Mouse (Mus musculus): ENCODE measurements around the gene Sdha. TPM values are rescaled to one million over a fixed set of nuclear protein-coding genes. Genes with fewer than 3 reads are reported as not detected.

Sdha gene
- polyA plus RNA-seq (2021), result 368 TPM

DNA sequence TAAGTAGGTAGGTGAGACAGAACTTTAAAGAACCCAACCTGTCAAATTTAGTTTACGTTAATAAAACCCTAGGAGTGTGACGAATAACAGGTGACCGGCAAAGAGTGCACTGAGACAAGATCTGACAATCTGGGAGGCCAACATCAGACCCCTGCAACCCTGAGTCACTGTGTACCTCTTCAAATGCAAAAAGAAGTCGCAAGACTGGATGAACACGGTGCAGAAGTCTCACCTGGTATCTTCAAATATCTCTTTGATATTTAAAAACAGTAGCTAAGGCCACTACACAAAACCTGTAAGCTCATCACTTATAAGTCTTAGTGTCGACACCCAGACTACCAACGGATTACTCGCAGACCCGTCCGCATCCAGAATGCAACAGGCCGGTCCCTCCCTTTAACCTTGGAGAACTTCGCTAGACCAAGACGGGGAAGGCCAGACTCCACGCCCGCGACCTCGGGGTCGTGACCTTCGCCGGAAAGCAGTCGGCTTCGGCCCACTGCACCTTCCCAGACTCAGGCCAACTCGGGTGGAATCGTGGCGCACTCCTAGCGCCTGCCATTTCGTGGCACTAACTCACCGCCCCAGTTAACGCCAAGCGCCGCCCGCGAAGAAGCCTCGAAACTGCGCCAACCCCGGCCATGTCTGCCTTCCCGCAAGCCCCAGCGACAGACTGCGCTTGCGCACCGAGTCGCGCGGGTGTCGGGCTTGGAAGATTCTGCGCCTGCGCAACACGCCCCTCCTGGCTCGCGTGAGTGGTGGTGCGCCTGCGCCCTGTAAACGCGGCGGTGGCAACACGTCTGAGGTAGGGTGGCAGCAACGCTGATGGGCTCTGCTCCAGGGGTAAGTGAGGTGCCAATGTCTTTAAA, at the start of gene Sdha, which contains the start of gene Ccdc127:
Gene Sdha, minus strand, starts transcription at position 715 of the 869 bp plus-strand sequence.
Gene Ccdc127, plus strand, starts transcription at position 744 of the 869 bp plus-strand sequence.
- in situ Hi-C loops (cut with MboI; ENCODE audit: low pct_unique_long_range_greater_than_20kb), result loop anchor here (5.0 to 25.0 kb wide), 3 partner anchors 65 to 413 kb away; no protein-coding TSS in a partner anchor
- ATAC-seq (peak; percentile 94), DNase-seq (ENCODE audit: low read depth, low spot score) (peak; percentile 73)
- no peak for TF ChIP-seq CTCF (IDR thresholded peaks at IDR 0.05)
- no peaks in the 10 kb centered on the region for H3K27me3 ChIP-seq
- CTCF ChIA-PET, result interaction anchor here (1.4 to 2.0 kb wide), 3 partner anchors 9 to 40 kb away, joined by 3 to 5 read pairs (median 3); partner anchors contain the start of gene Zfp72
- POLR2A ChIA-PET, result interaction anchor here (0.6 to 1.0 kb wide), 2 partner anchors 7 to 31 kb away, joined by 3 to 9 read pairs; no protein-coding TSS in a partner anchor

DNA sequence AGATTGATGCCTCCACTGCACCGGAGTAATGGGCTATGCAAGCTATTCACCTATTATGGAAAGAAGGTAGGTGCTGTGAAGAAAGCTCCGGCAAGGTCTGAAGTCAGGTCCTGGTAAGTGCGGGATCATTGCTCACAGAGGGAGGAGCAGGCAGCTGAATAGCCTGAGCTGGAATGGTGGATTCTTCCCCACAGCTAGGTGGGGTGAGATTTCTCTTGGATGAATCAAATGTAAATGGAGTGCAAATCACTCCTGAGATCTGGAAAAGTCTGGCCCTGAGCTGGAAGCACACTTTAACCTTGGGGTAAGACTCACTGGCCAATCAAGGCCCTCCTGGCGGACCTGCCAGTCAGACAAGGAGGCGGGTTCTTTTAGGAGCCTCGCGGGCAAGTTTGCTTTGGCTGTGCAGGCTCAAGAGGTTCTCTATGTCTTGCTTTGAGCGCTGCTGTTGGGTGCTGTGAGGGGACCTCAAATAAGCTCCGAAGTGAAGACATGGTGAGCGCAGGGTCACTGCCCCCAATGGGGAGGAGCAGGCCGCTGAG, 49.3 kb upstream of the Sdha start, which contains the start of gene Ftl1-ps1:
Gene Ftl1-ps1, plus strand, starts transcription at position 397 of the 542 bp plus-strand sequence.
- DNase-seq (ENCODE audit: low read depth, low spot score) (no peak), ATAC-seq (no peak)
- peaks cover 19% of the 10 kb centered on the region for H3K27me3 ChIP-seq
- TF ChIP-seq CTCF (IDR thresholded peaks at IDR 0.05), result no peak
- CTCF ChIA-PET, result no interaction called here
- in situ Hi-C loops (cut with MboI; ENCODE audit: low pct_unique_long_range_greater_than_20kb), result no loop called here
- POLR2A ChIA-PET, result no interaction called here

DNA sequence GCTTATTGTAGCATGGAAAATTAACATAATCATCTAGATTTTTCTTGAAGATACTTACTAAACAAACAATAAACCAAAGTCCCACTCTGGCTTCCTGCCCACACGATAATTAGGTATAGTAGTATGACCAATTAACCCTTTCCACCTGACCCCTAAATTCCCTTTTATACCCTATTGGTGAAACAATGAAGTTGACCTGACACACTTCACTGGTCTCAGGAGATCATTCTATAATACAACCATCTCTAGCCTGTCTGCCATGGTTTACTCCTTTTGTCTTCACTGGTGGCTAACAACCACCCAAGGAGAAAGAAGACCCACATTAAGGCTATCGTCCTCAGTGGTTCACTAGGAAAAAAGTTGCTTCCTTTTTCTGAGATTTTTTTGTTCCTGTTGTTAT, 41.1 kb upstream of the Sdha start:
- in situ Hi-C loops (cut with MboI; ENCODE audit: low pct_unique_long_range_greater_than_20kb), result no loop called here
- no peak for TF ChIP-seq CTCF (IDR thresholded peaks at IDR 0.05)
- CTCF ChIA-PET, result interaction anchor here (0.9 to 1.4 kb wide), 2 partner anchors 20 to 50 kb away, joined by 3 read pairs; no protein-coding TSS in a partner anchor
- DNase-seq (ENCODE audit: low read depth, low spot score) (no peak), ATAC-seq (no peak)
- peaks cover 3% of the 10 kb centered on the region for H3K27me3 ChIP-seq
- POLR2A ChIA-PET, result interaction anchor here (0.8 kb wide), 1 partner anchor 9 kb away, joined by 3 read pairs; no protein-coding TSS in a partner anchor

DNA sequence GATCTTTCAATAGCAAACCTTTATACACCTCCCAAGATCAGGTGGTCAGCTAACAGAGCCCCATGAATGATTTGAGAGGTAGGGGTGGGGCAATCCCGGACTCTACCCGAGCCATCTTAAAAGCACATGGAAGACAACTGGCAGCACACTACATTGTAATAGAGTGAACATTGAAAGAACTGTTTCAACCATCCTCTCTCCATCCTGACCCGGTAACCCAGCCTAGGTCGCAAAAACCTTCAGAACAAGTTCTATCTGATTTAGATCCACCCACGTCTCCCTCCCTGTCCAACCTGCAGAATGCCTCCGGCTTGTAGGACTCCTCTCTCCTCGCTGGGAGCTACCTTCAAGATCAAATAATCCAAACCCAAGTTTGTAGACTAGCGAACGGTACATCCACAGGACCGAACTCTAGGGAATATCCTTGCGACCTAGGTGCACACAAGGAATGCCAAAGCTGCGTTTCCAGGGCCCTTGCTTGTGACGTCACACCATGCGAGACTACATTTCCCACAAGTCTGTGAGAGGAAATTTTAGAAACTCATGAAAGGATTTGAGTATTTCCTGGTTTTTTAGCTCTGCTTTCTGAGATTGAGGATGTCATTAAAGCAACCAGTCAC, 40.4 kb upstream of the Sdha start, which contains the start of gene Zfp72:
Gene Zfp72, minus strand, starts transcription at position 466 of the 620 bp plus-strand sequence.
- POLR2A ChIA-PET, result interaction anchor here (0.6 to 0.7 kb wide), 2 partner anchors 28 to 62 kb away, joined by 4 to 11 read pairs; no protein-coding TSS in a partner anchor
- ATAC-seq (peak; percentile 78), DNase-seq (ENCODE audit: low read depth, low spot score) (peak; percentile 47)
- TF ChIP-seq CTCF (IDR thresholded peaks at IDR 0.05), result no peak
- in situ Hi-C loops (cut with MboI; ENCODE audit: low pct_unique_long_range_greater_than_20kb), result no loop called here
- CTCF ChIA-PET, result interaction anchor here (0.9 to 1.7 kb wide), 5 partner anchors 16 to 50 kb away, joined by 3 read pairs; no protein-coding TSS in a partner anchor
- H3K27me3 ChIP-seq, result no peaks in the 10 kb centered on the region

DNA sequence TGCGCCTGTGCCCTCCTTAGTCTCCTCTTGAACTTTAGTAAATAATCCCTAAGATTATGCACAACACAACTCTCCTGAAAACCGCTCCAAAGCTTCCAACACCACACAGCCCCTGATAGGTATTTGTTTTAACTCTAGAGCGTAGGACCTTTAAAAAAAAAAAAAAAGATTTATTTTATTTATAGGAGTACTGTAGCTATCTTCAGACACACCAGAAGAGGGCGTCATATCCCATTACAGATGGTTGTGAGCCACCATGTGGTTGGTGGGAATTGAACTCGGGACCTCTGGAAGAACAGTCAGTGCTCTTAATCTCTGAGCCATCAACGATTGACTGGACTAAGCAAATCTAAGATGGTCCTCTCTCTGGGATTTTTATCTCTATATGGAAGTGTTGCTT, 39.6 kb upstream of the Sdha start:
- H3K27me3 ChIP-seq, result no peaks in the 10 kb centered on the region
- DNase-seq (ENCODE audit: low read depth, low spot score), result no peak
- ChIA-PET POLR2A (no interaction called here), CTCF (interaction anchor here (1.1 to 1.7 kb wide), 3 partner anchors 15 to 47 kb away, joined by 3 read pairs; no protein-coding TSS in a partner anchor)
- TF ChIP-seq CTCF (IDR thresholded peaks at IDR 0.05), result peak; percentile 28
- in situ Hi-C loops (cut with MboI; ENCODE audit: low pct_unique_long_range_greater_than_20kb), result no loop called here
- no peak for ATAC-seq

DNA sequence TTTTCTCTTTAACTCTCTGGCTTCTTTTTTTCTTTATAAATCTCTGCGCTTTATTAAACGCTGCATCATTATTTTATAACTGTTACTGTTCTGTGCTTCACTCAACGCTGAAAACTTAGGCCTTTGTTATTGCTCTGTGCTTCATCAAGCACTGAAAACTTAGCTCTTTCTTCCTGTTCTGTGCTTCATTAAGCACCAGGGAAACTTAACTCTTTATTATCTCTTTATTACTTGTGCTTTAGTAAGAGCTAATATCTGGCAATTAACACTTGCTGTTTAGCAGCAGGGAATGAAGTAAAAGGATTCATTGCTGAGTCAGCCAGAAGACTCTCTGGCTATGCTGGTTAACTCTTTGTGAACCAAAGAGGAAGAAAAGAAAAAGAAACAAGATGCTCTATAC, 32.2 kb upstream of the Sdha start:
- no peak for TF ChIP-seq CTCF (IDR thresholded peaks at IDR 0.05)
- H3K27me3 ChIP-seq, result no peaks in the 10 kb centered on the region
- DNase-seq (ENCODE audit: low read depth, low spot score), result no peak
- ChIA-PET CTCF (interaction anchor here (1.7 kb wide), 1 partner anchor 26 kb away, joined by 4 read pairs; no protein-coding TSS in a partner anchor), POLR2A (interaction anchor here (0.8 kb wide), 1 partner anchor 9 kb away, joined by 3 read pairs; no protein-coding TSS in a partner anchor)
- in situ Hi-C loops (cut with MboI; ENCODE audit: low pct_unique_long_range_greater_than_20kb), result no loop called here
- peak; percentile 21 for ATAC-seq

DNA sequence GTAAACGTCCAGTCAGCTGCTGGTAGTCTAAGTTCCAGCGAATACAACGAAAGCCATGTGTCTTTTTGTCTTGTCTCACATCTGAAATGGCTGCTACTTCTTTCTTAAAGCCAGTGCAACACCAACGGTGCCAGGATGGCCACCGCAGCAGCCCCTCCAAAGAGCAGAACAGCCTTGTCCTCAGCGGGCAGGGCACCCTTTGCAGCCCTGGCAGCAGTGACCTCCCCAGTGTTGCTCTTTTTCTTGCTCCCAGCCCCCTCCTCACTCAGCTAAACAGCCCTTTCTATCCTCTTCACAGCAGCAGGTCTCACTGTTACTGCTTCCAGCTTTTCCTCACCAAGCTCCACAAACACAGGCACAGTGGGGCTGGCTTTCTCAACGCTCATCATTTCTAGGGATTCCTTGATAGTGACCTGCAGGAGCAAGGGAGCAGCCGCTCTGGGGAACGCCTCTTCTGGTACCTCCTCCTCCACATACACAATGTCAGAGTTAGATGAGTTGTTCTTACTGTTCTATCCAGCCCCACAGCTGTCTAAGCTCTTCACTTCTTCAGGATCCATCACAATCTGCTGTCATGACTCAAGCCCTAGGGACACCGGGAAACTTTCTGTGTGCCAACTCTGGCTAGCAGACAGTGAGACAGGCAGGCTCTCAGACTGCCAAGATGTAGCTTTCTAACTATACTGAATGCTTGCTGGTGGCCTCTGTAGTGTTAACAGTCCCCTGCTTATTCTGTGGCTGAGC, 31.6 kb upstream of the Sdha start:
- ChIA-PET POLR2A (interaction anchor here (0.6 to 0.8 kb wide), 2 partner anchors 10 to 31 kb away, joined by 3 to 9 read pairs; partner anchors contain the start of genes Ccdc127 and Sdha), CTCF (interaction anchor here (1.7 kb wide), 1 partner anchor 25 kb away, joined by 4 read pairs; no protein-coding TSS in a partner anchor)
- no peaks in the 10 kb centered on the region for H3K27me3 ChIP-seq
- peak; percentile 47 for ATAC-seq
- DNase-seq (ENCODE audit: low read depth, low spot score), result no peak
- in situ Hi-C loops (cut with MboI; ENCODE audit: low pct_unique_long_range_greater_than_20kb), result no loop called here
- TF ChIP-seq CTCF (IDR thresholded peaks at IDR 0.05), result no peak

DNA sequence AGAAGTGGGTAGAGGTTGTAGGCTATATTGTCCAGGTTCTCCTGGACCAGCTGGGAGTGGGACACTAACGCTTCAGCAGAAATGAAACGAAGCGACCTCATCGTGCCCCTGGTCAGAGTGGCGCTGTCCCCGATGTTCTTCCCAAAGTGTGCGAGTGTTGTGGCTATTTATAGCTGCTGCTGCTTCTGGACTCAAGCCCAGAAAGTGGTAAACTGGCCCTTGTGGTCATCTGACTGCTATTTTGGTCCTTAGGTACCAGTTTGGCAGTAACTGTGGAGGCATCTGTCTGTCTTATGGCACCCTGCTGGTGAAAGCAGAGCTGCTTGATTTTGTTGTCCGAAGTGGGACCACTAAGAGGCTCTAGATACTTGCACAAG, 13.8 kb upstream of the Sdha start, which contains the start of gene Lrrc14b:
Gene Lrrc14b, minus strand, starts transcription at position 147 of the 377 bp plus-strand sequence.
- H3K27me3 ChIP-seq, result no peaks in the 10 kb centered on the region
- DNase-seq (ENCODE audit: low read depth, low spot score), result peak; percentile 60
- in situ Hi-C loops (cut with MboI; ENCODE audit: low pct_unique_long_range_greater_than_20kb), result no loop called here
- POLR2A ChIA-PET, result no interaction called here
- CTCF ChIA-PET, result interaction anchor here (1.3 kb wide), 1 partner anchor 9 kb away, joined by 3 read pairs; no protein-coding TSS in a partner anchor
- TF ChIP-seq CTCF (IDR thresholded peaks at IDR 0.05), result no peak
- ATAC-seq, result peak; percentile 87

DNA sequence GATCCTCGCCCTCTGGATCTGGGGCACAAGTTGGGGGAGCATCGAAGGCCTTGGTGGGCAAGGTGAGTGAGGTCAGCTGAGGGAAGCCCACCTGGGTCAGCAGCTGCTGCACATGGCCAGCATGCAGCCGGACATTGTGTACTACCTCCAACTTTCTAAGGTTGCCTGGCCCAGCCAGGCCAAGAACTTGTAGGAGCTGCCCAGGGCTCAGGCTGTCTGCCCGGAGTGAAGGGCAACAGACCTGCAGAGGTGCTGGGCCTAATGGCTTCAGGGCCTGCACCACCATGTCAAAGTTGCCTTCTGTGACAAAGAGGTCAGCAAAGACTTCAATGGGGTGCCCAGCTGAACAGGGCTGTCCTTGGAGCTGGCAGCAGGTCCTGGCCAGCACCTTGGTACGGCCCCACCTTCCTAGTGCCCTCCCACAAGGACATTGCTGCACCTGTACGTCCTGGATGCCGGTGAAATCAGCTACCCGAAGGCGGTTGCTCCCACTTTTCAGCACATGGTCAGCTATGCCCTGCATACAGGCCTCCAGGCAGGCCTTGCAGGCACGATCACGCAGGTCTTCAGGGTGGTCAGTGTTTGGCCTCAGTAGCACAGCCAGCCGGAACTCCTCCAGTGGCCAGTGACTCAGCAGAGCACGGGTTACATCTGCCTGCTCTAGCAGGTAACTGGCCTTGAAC, 13.2 kb upstream of the Sdha start:
- in situ Hi-C loops (cut with MboI; ENCODE audit: low pct_unique_long_range_greater_than_20kb), result no loop called here
- no peak for TF ChIP-seq CTCF (IDR thresholded peaks at IDR 0.05)
- CTCF ChIA-PET, result interaction anchor here (1.3 kb wide), 1 partner anchor 9 kb away, joined by 3 read pairs; no protein-coding TSS in a partner anchor
- no peaks in the 10 kb centered on the region for H3K27me3 ChIP-seq
- POLR2A ChIA-PET, result no interaction called here
- ATAC-seq (peak; percentile 89), DNase-seq (ENCODE audit: low read depth, low spot score) (no peak)

Measured in Patski (cell line).